Mouse (Mus musculus) brown adipose tissue, adult 24 weeks (tissue): ENCODE data around the gene Galk1. TPM values are rescaled to one million over a fixed set of nuclear protein-coding genes. Genes with fewer than 3 reads are reported as not detected.

ENCODE experiments used
- H3K27ac ChIP-seq: fragments of 200-500 bp; replicated peaks from 2 replicates; pipeline ENCODE4 v1.5.1; 2012; ENCODE audit warnings: low read depth, mild to moderate bottlenecking, low read length
- H3K4me1 ChIP-seq: fragments of 200-500 bp; 2 replicates; pipeline ENCODE4 v1.6.1; 2012; ENCODE audit warnings: low read length, mixed read lengths; ENCODE audit not compliant: control insufficient read depth, insufficient read depth, insufficient read length
- H3K4me3 ChIP-seq: fragments of 200-500 bp; 2 replicates; pipeline ENCODE4 v1.5.1; 2012; ENCODE audit warnings: low read depth, mild to moderate bottlenecking, low read length, moderate library complexity; ENCODE audit not compliant: insufficient read depth
- polyA plus RNA-seq: library from polyadenylated mRNA; stranded (reverse); fragments of >200 nt; gene quantifications from 2 replicates; pipeline ENCODE4 v1.2.4, GENCODE M21; 2012; ENCODE audit not compliant: missing spikeins, insufficient read depth, insufficient read length

Gene Galk1
- 9.6 and 12.4 TPM in 2 replicates for polyA plus RNA-seq

DNA sequence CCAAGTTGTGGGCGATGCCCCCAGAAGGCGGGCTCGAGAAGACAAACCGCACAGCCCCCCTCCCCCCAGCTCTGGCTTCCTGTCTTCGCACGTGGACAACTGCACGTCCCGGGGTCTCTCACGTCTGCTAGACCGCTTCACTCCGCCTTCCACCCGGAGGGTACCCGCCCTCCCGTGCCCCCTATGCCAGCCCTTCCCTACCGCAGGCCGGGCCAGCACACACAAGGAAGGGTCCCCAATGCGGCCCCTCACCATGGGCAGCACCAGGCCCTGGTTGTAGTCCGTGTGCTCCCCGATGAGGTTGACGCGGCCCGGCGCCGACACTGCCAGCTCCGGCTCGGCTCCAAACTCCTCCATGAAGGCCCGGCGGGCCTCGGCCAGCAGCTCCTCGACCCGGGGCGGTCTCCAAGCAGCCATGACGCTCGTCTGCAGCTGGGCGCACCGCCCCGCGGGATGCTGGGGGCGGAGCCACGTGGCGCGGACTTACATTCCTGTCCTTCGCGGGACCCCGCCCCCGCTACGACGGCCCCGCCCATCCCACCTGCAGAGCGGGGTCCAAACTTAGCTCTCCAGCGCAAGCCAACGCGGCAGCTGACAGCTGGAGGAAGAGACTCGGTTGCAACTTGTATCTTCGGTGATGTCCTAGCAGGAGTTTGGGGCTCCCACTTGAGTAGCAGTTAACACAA, at the start of gene Galk1:
TSS of gene Galk1 (minus strand) at position 458 of the 686 bp plus-strand sequence.
- Histone ChIP-seq H3K4me3 (peak within 1 kb of the TSS; percentile 63), H3K4me1 (no peaks in the 10 kb centered on the region), H3K27ac (no peak within 1 kb of the TSS)

- H3K4me3 ChIP-seq, result no peak overlapping the region
- H3K4me1 ChIP-seq, result no peaks in the 10 kb centered on the region
- no peak overlapping the region for H3K27ac ChIP-seq
Observed at GRCm38 (mm10) chr11:116061641-116062415, 49.3 kb upstream of the Galk1 start.

DNA sequence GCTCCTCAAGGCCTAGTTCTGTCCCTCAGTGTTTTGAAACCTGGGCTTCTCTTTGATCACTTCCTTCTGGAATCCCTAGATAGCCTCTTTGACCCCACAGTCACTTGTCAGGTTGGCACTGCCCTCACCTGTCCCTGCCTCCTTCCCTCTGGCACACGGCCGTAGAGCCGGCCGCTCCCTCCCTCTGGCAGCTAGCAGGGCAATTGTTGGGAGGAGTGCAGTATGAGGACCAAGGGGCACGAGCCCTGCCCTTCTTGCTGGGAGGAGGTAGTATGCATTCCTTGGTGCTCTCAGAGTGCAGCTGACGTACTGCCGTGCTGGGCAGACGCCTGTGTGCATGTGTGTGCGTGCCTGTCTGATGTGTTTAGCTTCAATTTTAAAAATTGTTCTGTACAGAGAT, 48.1 kb upstream of the Galk1 start:
- Histone ChIP-seq H3K27ac (no peak overlapping the region), H3K4me1 (no peaks in the 10 kb centered on the region), H3K4me3 (no peak overlapping the region)

GRCm38 (mm10) chr11:116059691-116060025, 47.1 kb upstream of the Galk1 start:
- H3K4me1 ChIP-seq, result no peaks in the 10 kb centered on the region

DNA sequence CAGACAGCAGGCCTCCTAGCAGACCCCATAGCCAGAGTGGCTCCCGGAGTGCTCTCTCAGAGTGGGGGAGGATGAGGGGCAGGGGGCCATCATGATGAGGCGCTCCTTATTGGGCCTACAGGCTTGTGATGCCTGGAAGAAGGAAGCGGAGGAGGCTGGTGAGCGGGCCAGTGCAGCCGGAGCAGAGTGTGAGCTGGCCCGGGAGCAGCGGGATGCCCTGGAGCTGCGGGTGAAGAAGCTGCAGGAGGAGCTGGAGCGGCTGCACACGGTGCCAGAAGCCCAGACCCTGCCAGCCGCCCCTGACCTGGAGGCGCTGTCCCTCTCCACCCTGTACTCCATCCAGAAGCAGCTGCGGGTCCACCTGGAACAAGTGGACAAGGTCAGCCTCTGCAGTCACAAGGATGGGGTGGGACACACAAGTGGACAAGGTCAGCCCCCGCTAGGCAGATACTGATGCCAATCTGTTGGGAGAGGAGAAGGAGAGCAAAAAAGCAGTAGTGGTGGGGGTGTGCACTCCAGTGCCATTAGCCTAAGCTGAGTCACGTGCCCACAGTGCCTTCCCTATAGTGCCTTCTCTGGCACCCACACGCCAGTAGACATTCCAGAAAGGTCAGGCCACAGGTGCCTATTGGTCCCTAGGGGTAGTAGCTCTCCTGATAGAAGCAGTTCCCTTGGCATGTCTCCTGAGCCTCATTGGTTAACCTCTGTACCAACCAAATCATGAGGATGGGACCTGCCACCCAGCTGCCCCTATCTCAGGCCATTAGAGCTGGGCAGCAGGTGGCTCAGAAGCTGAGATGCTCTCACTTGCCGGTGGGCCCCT, 46.6 kb upstream of the Galk1 start:
- Histone ChIP-seq H3K4me3 (no peak overlapping the region), H3K27ac (no peak overlapping the region), H3K4me1 (no peaks in the 10 kb centered on the region)

More at GRCm38 (mm10) chr11:116059691-116060025, 47.1 kb upstream of the Galk1 start:
- Histone ChIP-seq H3K4me3 (no peak overlapping the region), H3K27ac (no peak overlapping the region)

GRCm38 (mm10) chr11:116058022-116058614, 45.6 kb upstream of the Galk1 start:
- Histone ChIP-seq H3K4me3 (no peak overlapping the region), H3K27ac (no peak overlapping the region), H3K4me1 (no peaks in the 10 kb centered on the region)

- Histone ChIP-seq H3K4me3 (no peak overlapping the region), H3K4me1 (no peaks in the 10 kb centered on the region), H3K27ac (no peak overlapping the region)
Observed at GRCm38 (mm10) chr11:116057237-116057881, 44.8 kb upstream of the Galk1 start.

DNA sequence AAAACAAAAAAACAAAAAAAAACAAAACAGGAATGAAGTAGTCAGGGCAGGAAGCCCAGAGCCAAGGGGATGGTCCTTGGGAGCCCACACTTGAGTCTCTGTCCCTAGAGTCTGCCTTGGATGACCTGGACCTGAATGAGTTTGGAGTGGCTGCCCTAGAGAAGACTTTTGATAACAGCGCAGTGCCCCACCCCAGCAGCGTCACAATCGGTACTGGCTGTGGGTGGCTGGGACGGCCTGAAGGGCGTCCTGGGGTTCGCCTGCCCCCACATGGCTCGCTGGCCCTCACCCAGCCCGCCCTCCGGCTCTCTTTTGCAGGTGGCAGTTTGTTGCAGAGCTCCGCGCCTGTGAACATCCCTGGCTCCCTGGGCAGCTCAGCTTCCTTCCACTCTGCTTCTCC, 43.4 kb upstream of the Galk1 start:
- Histone ChIP-seq H3K27ac (no peak overlapping the region), H3K4me3 (no peak overlapping the region), H3K4me1 (no peaks in the 10 kb centered on the region)

DNA sequence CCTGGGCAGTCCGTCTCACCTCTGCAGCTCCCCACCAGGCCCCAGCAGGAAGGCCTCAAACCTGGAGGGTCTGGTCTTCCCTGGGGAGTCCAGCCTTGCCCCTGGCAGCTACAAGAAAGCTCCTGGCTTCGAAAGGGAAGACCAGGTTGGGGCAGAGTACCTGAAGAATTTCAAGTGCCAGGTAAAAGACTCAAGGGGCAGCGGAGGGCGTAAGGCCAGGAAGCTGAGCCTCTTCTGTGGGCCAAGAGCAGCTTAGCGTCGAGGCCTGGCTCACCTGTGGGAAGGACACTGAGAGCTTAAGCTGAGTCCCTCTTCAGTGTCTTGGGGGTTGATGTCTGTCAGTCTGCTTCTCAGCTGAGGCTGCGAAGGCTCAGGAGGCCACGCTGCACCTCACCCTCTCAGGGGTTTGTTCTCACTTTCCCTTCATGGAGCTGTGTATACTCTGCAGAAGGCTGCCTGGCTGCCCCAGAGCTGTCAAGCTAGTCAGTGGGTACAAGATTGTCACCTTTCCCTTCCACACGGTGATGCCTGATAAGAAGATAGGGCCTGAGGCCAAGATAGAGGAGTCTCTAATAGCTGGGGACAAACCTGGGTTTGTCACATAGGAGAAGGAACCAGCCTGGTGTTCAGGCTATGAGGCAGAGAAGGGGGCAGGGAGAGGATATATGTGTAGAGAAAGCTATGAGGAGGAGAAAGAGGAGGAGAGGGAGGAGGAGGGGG, 41.2 kb upstream of the Galk1 start:
- Histone ChIP-seq H3K27ac (no peak overlapping the region), H3K4me3 (no peak overlapping the region), H3K4me1 (no peaks in the 10 kb centered on the region)

DNA sequence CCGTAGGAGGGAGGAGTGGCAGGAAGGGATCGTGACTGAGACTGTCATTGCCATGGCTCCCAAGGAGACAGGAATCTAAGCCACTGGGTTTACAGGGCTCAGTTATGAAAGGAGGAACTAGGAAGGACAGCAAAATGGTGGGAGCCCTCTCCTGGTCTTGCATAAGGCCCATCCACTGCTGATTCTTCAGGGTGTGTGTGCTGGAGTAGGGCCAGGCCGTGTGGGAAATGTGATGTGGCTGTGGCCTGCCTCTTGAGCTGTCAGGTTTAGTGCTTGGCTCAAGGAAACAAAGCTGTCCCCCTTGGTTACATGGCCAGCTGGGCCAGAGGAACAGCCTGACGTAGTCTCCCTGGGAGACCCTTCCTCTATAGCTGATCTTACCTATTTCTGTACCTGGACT, 37.7 kb upstream of the Galk1 start:
- Histone ChIP-seq H3K4me3 (no peak overlapping the region), H3K4me1 (no peaks in the 10 kb centered on the region), H3K27ac (no peak overlapping the region)

DNA sequence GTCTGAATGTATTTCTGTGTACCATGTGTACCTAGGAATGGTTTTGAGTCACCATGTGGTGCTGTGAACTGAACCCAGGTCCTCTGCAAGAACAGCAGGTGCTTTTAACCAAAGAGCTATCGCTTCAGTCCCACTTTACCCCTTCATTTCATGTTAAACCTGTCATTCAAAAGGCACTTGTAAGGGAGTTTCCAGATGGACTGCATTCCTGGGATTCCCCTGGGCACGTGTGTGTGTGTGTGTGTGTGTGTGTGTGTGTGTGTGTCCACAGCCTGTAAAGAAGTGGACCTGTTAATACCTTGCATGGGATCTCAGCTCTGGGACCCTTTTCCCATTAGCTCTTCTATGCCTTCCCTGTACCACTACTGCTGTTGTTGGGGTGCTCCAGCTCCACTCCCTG, 37.1 kb upstream of the Galk1 start:
- H3K4me1 ChIP-seq, result no peaks in the 10 kb centered on the region

DNA sequence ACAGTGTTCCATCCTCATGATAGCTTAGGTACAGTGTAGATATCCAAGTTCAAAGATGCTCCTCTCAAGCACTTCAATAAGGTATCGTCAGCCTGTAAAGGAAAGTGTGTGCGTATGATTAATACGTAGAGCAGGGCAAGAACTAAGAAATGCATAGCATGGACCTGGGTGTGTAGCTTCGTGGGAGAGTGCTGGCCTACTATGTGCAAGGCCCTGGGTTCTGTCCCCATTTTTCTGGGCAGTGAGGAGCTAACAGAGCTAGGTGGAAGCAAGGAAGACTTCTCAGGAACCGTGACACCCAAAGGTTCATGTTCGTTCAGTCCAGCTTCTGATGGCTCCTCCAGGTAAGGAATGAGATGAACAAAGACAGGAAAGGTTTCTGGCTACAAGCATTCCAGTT, 32.7 kb upstream of the Galk1 start:
- Histone ChIP-seq H3K4me1 (no peaks in the 10 kb centered on the region), H3K4me3 (no peak overlapping the region), H3K27ac (no peak overlapping the region)

More for the DNA sequence above, 37.1 kb upstream of the Galk1 start:
- H3K27ac ChIP-seq, result no peak overlapping the region
- H3K4me3 ChIP-seq, result no peak overlapping the region

GRCm38 (mm10) chr11:116043286-116043685, 30.8 kb upstream of the Galk1 start:
- Histone ChIP-seq H3K4me3 (no peak overlapping the region), H3K27ac (no peak overlapping the region), H3K4me1 (no peaks in the 10 kb centered on the region; the same call in 1 of the 2 replicates)
